Mouse (Mus musculus): ENCODE measurements around the gene Nans.

Nans gene

GRCm38 (mm10) chr4:46535094-46535830 is 46.2 kb downstream of the Nans start:
- DNase-seq, result no peak

- no peak for DNase-seq
Measured at GRCm38 (mm10) chr4:46535840-46536361, 46.9 kb downstream of the Nans start, which contains the start of gene Trim14. TSS of gene Trim14 (minus strand) at chr4:46536141.

GRCm38 (mm10) chr4:46539167-46539566 is 50.1 kb downstream of the Nans start:
- DNase-seq, result no peak

GRCm38 (mm10) chr4:46541707-46542106 is 52.7 kb downstream of the Nans start:
- no peak for DNase-seq

GRCm38 (mm10) chr4:46543366-46544050 is 54.5 kb downstream of the Nans start:
- no peak for DNase-seq

- DNase-seq, result no peak
Measured at GRCm38 (mm10) chr4:46544313-46544712, 55.3 kb downstream of the Nans start.

GRCm38 (mm10) chr4:46545498-46545897 is 56.5 kb downstream of the Nans start:
- DNase-seq, result no peak

- no peak for DNase-seq
Measured at GRCm38 (mm10) chr4:46546709-46547108, 57.7 kb downstream of the Nans start.

GRCm38 (mm10) chr4:46549979-46550378 is 60.9 kb downstream of the Nans start:
- DNase-seq, result no peak

- DNase-seq, result no peak
Measured at GRCm38 (mm10) chr4:46550406-46550805, 61.4 kb downstream of the Nans start.
